Mouse (Mus musculus) cerebellum, adult 2 months (tissue): ENCODE results near the gene Spata2l.
"Not testable (repeated sequence)": the region's sequence is repeated elsewhere in the genome, so short reads cannot be mapped to it uniquely, and the experiment has no call there.

Experiments used
- CTCF ChIP-seq: fragments of 200-500 bp; IDR thresholded peaks from 2 replicates; pipeline ENCODE4 v1.5.1; 2011; ENCODE audit warnings: low read depth, mild to moderate bottlenecking, control low read depth, low read length, moderate library complexity, borderline replicate concordance; ENCODE audit not compliant: insufficient read depth
- POLR2A ChIP-seq: fragments of 200-500 bp; IDR thresholded peaks from 2 replicates; pipeline ENCODE4 v1.6.1; 2011; ENCODE audit warnings: low read length, control low read depth, borderline replicate concordance; ENCODE audit not compliant: insufficient read depth

DNA sequence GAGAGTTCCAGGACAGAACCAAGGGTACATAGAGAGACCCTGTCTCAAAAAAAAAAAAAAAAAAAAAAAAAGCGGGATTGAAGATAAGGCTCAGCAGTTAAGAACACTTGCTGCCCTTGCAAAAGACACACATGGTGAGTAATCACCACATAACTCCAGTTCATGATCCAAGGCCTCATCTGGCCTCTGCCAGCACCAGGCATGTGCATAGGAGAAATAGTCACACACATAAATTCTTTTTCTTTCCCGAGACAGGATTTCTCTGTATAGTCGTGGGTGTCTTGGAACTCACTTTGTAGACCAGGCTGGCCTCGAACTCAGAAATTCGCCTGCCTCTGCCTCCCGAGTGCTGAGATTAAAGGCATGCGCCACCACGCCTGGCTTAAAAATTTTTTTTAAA is 21.6 kb upstream of the Spata2l start:
- TF ChIP-seq CTCF, POLR2A: not testable (repeated sequence)
